Mouse (Mus musculus): Measurements from ENCODE around the gene Gm11562.
A peak's percentile ranks its signal among the peaks of the same experiment; 100 is the strongest.

Gm11562 gene

GRCm38 (mm10) chr11:99585096-99585495 lies 35.1 kb downstream of the Gm11562 start:
- DNase-seq (ENCODE audit: low spot score in 2 of 2): no peak

- DNase-seq (ENCODE audit: low spot score in 2 of 2): no peak
Observed at GRCm38 (mm10) chr11:99583245-99583704, 37.0 kb downstream of the Gm11562 start, which contains the start of gene Krtap1-4. Gene Krtap1-4 (minus strand): TSS chr11:99583654.

- no peak for DNase-seq (ENCODE audit: low spot score in 2 of 2)
Observed at GRCm38 (mm10) chr11:99581564-99581963, 38.7 kb downstream of the Gm11562 start.

- no peak for DNase-seq (ENCODE audit: low spot score in 2 of 2)
Observed at GRCm38 (mm10) chr11:99581051-99581450, 39.2 kb downstream of the Gm11562 start.

GRCm38 (mm10) chr11:99580636-99581035 lies 39.6 kb downstream of the Gm11562 start, which contains the start of gene Krtap1-5:
Gene Krtap1-5 (minus strand): TSS chr11:99581016.
- DNase-seq (ENCODE audit: low spot score in 2 of 2): no peak

GRCm38 (mm10) chr11:99574106-99574505 lies 46.1 kb downstream of the Gm11562 start:
- peak; percentile 63 to 78 for DNase-seq (ENCODE audit: low spot score in 2 of 2)

- no peak for DNase-seq (ENCODE audit: low spot score in 2 of 2)
Observed at GRCm38 (mm10) chr11:99573164-99573563, 47.1 kb downstream of the Gm11562 start.
